Mouse (Mus musculus) left cerebral cortex, adult 18-20 months (tissue): Measurements from ENCODE around the gene Rims3. TPM values are rescaled to one million over a fixed set of nuclear protein-coding genes. Genes with fewer than 3 reads are reported as not detected.
A peak's percentile ranks its signal among the peaks of the same experiment; 100 is the strongest.

ENCODE experiments used
- DNase-seq, 2 experiments: peaks; one replicate each; pipeline ENCODE4 v3.0.0; 2021 to 2022; ENCODE audit warnings: low spot score in 2 of 2, mixed read lengths in 1 of 2
- total RNA-seq, 2 experiments: library from RNA; stranded (reverse); gene quantifications; 2 replicates each; pipeline ENCODE4 v1.2.3; 2021

Rims3 gene
- total RNA-seq, 2 experiments from 2014 or later, result 194 to 217 TPM

- DNase-seq, result no peak
These were observed 36.3 kb downstream of the Rims3 start for GRCm38 (mm10) chr4:120890754-120891440.

GRCm38 (mm10) chr4:120891960-120892359 lies 37.3 kb downstream of the Rims3 start:
- DNase-seq, result no peak

- DNase-seq, result no peak
These were observed 37.9 kb downstream of the Rims3 start for GRCm38 (mm10) chr4:120892516-120892915.

GRCm38 (mm10) chr4:120893656-120894401 lies 39.2 kb downstream of the Rims3 start:
- DNase-seq, result no peak

GRCm38 (mm10) chr4:120894584-120894983 lies 40.0 kb downstream of the Rims3 start:
- no peak for DNase-seq

- no peak for DNase-seq
These were observed 40.6 kb downstream of the Rims3 start for GRCm38 (mm10) chr4:120895226-120895625.

GRCm38 (mm10) chr4:120895810-120896584 lies 41.4 kb downstream of the Rims3 start:
- DNase-seq, result no peak

GRCm38 (mm10) chr4:120904533-120904932 lies 49.9 kb downstream of the Rims3 start:
- DNase-seq, result no peak

- DNase-seq, result no peak
These were observed 51.0 kb downstream of the Rims3 start for GRCm38 (mm10) chr4:120905644-120906043.

- DNase-seq, result peak; percentile 52 to 70
These were observed 55.0 kb downstream of the Rims3 start for GRCm38 (mm10) chr4:120909558-120910150.

GRCm38 (mm10) chr4:120911086-120911485 lies 56.5 kb downstream of the Rims3 start:
- DNase-seq, result no peak

GRCm38 (mm10) chr4:120912866-120913265 lies 58.2 kb downstream of the Rims3 start:
- DNase-seq, result no peak

- no peak for DNase-seq
These were observed 58.8 kb downstream of the Rims3 start for GRCm38 (mm10) chr4:120913443-120913842.

- DNase-seq, result no peak
These were observed 59.2 kb downstream of the Rims3 start for GRCm38 (mm10) chr4:120913861-120914260.

- DNase-seq, result no peak
These were observed 59.9 kb downstream of the Rims3 start for GRCm38 (mm10) chr4:120914501-120914900.

GRCm38 (mm10) chr4:120921461-120921860 lies 66.8 kb downstream of the Rims3 start:
- DNase-seq, result no peak

- peak; percentile 83 to 89 for DNase-seq
These were observed 70.1 kb downstream of the Rims3 start, which contains the start of gene Exo5 for GRCm38 (mm10) chr4:120924554-120925299. Gene Exo5 (minus strand): TSS chr4:120925017.

GRCm38 (mm10) chr4:120925386-120925785 lies 70.8 kb downstream of the Rims3 start:
- DNase-seq, result no peak

- no peak for DNase-seq
These were observed 74.1 kb downstream of the Rims3 start for GRCm38 (mm10) chr4:120928686-120929085.

GRCm38 (mm10) chr4:120930736-120931135 lies 76.1 kb downstream of the Rims3 start:
- DNase-seq, result no peak

GRCm38 (mm10) chr4:120935006-120935405 lies 80.4 kb downstream of the Rims3 start:
- no peak for DNase-seq
